Mouse (Mus musculus): ENCODE measurements at regions not wholly inside any gene's neighbourhood (a gene's known extent, or its start where the extent isn't known, plus 50 kb on each side); places are given as distances from the start of the nearest gene placed in this dataset.
"Not testable (repeated sequence)": the region's sequence is repeated elsewhere in the genome, so short reads cannot be mapped to it uniquely, and the experiment has no call there.

- DNase-seq (ENCODE audit: low spot score in 2 of 2) = no peak
Measured at GRCm38 (mm10) chr10:46629876-46630275, 1052.2 kb downstream of the Hace1 start.

- no peak for DNase-seq (ENCODE audit: low spot score in 2 of 2)
Measured at GRCm38 (mm10) chr10:46663041-46663440, 1085.4 kb downstream of the Hace1 start.

GRCm38 (mm10) chr10:46689823-46690372 lies 1112.3 kb downstream of the Hace1 start:
- not testable (repeated sequence) for DNase-seq (ENCODE audit: low spot score in 2 of 2)

- DNase-seq (ENCODE audit: low spot score in 2 of 2) = no peak
Measured at GRCm38 (mm10) chr10:46692661-46693060, 1115.0 kb downstream of the Hace1 start.

GRCm38 (mm10) chr10:46697363-46698246 lies 1120.0 kb downstream of the Hace1 start:
- peak in 1 of 2 experiments; percentile 9 for DNase-seq (ENCODE audit: low spot score in 2 of 2)

GRCm38 (mm10) chr10:46701221-46701620 lies 1123.6 kb downstream of the Hace1 start:
- DNase-seq (ENCODE audit: low spot score in 2 of 2) = no peak

GRCm38 (mm10) chr10:46708022-46708421 lies 1130.4 kb downstream of the Hace1 start:
- not testable (repeated sequence) for DNase-seq (ENCODE audit: low spot score in 2 of 2)

GRCm38 (mm10) chr10:46712690-46713089 lies 1135.1 kb downstream of the Hace1 start:
- DNase-seq (ENCODE audit: low spot score in 2 of 2) = no peak

- no peak for DNase-seq (ENCODE audit: low spot score in 2 of 2)
Measured at GRCm38 (mm10) chr10:46718349-46719087, 1140.9 kb downstream of the Hace1 start.

- DNase-seq (ENCODE audit: low spot score in 2 of 2) = no peak
Measured at GRCm38 (mm10) chr10:46719088-46719469, 1141.5 kb downstream of the Hace1 start.

- no peak for DNase-seq (ENCODE audit: low spot score in 2 of 2)
Measured at GRCm38 (mm10) chr10:46723666-46724065, 1146.0 kb downstream of the Hace1 start.

GRCm38 (mm10) chr10:46730601-46731000 lies 1153.0 kb downstream of the Hace1 start:
- DNase-seq (ENCODE audit: low spot score in 2 of 2) = no peak

- no peak for DNase-seq (ENCODE audit: low spot score in 2 of 2)
Measured at GRCm38 (mm10) chr10:46733760-46734265, 1156.2 kb downstream of the Hace1 start.

- DNase-seq (ENCODE audit: low spot score in 2 of 2) = no peak
Measured at GRCm38 (mm10) chr10:46741098-46741497, 1163.5 kb downstream of the Hace1 start.

- no peak for DNase-seq (ENCODE audit: low spot score in 2 of 2)
Measured at GRCm38 (mm10) chr10:46742131-46742530, 1164.5 kb downstream of the Hace1 start.

- DNase-seq (ENCODE audit: low spot score in 2 of 2) = no peak
Measured at GRCm38 (mm10) chr10:46760923-46761322, 1183.3 kb downstream of the Hace1 start.

- DNase-seq (ENCODE audit: low spot score in 2 of 2) = no peak
Measured at GRCm38 (mm10) chr10:46778729-46779128, 1201.1 kb downstream of the Hace1 start.

GRCm38 (mm10) chr10:46785723-46786122 lies 1208.1 kb downstream of the Hace1 start:
- not testable (repeated sequence) for DNase-seq (ENCODE audit: low spot score in 2 of 2)

- DNase-seq (ENCODE audit: low spot score in 2 of 2) = no peak
Measured at GRCm38 (mm10) chr10:46814271-46814670, 1236.6 kb downstream of the Hace1 start.

GRCm38 (mm10) chr10:46819133-46819532 lies 1241.5 kb downstream of the Hace1 start:
- DNase-seq (ENCODE audit: low spot score in 2 of 2) = no peak

- DNase-seq (ENCODE audit: low spot score in 2 of 2) = no peak
Measured at GRCm38 (mm10) chr10:46819965-46820364, 1242.3 kb downstream of the Hace1 start.

GRCm38 (mm10) chr10:46823837-46824236 lies 1246.2 kb downstream of the Hace1 start:
- DNase-seq (ENCODE audit: low spot score in 2 of 2) = no peak
